Mouse (Mus musculus): ENCODE data around the gene Ralgapa2.

Gene Ralgapa2

GRCm38 (mm10) chr2:146427380-146427779 lies 84.8 kb downstream of the Ralgapa2 start:
- DNase-seq (ENCODE audit: low spot score in 2 of 2): no peak

DNA sequence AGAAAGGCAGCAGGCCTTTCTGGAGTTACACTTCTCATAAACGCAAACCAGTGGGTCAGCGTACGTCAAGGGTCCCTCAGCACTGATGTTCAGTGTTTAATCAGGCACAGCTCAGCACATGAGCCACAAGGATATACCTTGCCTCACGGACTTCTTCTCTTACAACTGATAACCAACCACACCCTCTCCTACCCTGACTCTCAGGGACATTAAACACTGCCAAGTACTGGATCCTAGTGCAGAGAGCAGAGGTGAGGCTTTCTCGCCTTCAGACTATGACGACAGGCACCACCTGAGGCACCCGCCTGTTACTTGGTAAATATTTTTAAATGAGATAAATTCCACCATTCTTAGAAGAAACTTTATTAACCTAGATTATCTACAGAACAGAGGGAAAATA lies 85.8 kb downstream of the Ralgapa2 start:
- no peak for DNase-seq (ENCODE audit: low spot score in 2 of 2)

- no peak for DNase-seq (ENCODE audit: low spot score in 2 of 2)
Observed at GRCm38 (mm10) chr2:146425235-146425634, 86.9 kb downstream of the Ralgapa2 start.

DNA sequence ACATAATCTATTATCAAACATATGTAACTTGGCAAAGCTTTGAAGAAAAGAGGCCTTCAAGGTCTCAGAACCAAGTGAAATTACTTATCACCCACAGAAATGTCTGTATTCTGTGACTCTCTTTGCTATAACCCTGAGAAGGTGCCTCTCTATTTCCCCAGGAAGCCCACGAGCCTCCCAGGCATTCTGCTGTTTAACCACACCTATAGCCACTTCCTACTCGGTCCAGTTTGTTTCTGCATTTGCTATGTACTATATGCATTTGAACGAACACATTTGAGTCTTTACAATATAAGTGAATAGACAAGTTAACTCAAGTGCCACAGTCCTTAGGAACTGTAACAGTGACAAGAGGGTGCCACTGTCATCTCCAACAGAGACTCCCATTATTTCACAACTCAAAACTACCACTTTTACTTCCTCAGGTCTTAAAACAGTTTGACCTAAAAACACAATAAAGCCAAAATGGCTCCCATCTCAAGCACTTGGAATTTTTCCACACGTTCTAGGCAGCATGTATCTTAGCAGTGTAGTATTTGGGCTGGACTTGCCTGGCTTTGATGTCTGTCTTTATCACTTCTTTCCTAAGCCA lies 88.3 kb downstream of the Ralgapa2 start:
- DNase-seq (ENCODE audit: low spot score in 2 of 2): no peak

DNA sequence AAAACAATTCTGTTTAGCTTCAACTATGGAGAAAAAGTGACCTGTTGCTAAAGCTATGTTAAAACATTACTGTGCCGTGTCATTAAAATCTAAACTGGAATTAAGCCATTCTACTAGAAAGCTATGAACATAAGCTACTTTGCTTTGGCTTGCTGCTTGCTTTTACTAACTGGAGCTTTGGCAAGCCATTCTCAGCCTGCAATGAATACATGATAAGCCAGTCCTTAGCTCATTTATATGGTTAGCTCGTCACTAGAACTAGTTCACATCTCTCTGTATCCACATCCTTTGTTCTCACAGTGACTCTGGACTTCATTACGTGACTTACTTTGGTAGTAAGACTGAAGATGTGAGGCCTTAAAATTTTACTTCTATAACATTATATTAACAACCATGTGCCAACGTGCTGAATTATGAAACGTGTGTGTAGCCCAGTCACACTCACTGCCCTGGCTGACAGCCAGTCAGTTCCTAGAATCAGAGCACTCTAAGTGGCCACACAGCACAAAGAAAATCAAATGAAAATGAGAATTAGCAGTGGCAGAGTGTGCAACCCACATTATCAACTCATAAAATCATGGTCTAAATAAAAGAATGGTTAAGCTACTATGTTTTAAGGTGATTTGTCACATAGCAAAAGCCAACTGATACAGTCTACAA lies 89.0 kb downstream of the Ralgapa2 start:
- no peak for DNase-seq (ENCODE audit: low spot score in 2 of 2)

DNA sequence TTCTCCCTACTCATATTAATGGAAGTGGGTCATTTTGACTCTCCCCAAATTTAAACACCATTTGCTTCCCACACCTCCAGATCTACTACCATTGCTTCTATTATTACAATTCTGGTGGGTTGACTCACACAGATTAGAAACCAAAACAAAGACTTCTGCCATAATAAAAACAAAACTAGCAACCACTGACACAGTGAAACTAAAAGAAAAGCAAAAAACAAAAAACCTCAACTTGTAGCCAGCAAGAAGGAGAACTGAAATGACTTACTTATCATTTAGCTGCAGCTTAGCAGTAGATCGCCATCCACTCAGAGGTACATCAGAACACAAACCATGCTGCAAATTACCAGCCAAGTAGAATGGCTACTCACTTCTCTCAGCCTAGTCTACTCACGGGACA lies 95.9 kb downstream of the Ralgapa2 start:
- DNase-seq (ENCODE audit: low spot score in 2 of 2): no peak

DNA sequence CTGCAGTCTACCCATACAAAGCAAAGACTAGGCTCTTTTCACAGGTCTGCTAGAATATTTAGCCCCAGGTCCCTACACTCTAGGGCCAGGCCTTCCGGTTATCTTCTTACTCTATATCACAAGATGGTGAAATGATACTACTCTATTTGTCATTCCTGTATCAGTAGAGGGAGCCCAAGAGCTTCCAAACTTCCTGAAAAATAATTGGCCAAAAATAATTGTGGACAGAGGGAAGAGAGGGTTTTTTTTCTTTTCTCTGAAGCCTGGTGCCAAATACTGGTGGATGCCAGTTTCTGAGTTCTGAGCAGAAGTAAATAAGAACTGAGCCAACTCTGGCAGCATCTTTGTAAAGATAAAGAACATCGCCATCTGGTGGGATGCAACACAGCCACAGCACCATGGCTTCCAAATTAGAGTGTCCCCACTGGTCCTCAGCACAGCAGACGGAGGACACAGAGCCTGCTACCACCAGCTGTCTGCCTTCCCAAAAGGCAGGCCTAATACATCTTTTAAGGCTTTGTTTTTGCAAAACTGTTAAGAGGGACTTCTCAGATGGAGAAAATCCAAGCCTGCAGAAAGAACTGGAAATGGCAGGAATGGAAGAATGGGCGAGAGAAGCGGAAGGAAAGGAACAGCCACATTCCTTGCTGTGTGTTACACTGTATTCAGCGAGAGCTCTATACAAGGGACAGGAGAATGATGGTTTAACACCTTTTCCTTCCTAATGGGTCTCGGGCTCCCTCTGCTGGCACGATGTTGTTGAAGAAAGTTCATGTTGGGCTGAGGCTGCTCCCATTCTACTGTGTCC lies 97.5 kb downstream of the Ralgapa2 start:
- DNase-seq (ENCODE audit: low spot score in 2 of 2): peak; percentile 22 to 59

DNA sequence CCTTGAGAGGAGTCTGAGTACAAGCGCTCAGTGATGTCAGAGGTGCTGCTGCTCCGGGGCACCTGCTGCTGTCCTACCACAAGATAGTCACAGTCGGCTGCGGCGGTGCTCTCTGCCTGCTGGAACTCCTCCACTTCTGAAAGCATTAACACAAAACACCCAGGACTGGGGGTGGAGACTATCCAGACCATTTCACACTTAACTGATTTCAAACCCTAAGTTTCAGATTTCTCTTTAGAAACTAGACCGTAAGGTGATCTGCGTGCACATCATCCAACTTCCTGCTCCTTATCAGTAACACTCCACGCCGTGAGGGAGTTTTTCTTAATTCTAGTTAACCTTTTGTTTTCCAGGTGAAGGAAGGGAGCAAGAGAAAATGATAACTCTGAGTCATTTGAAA lies 99.4 kb downstream of the Ralgapa2 start:
- no peak for DNase-seq (ENCODE audit: low spot score in 2 of 2)

GRCm38 (mm10) chr2:146411904-146412303 lies 100.2 kb downstream of the Ralgapa2 start:
- DNase-seq (ENCODE audit: low spot score in 2 of 2): no peak

- DNase-seq (ENCODE audit: low spot score in 2 of 2): no peak
Observed at GRCm38 (mm10) chr2:146407078-146407477, 105.1 kb downstream of the Ralgapa2 start.

DNA sequence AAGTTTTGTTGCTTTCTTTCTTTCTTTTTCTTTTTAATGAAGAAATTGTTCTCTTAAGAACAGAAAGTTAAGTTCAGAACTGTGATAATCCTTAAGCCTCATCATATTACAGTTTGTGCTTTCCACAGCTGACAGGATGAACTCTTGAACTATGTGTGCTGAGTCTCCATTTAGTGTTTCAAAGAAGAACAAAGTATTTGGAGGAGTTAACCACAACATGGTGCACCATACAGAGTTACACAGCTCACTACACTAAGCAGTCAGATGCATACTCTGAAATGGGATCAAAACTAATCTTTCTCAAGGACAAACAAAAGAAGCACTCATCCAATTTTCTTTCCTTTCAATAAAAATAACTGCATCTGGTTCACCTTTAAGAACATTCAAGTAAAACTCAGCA lies 110.6 kb downstream of the Ralgapa2 start:
- no peak for DNase-seq (ENCODE audit: low spot score in 2 of 2)

GRCm38 (mm10) chr2:146400738-146401137 lies 111.4 kb downstream of the Ralgapa2 start:
- no peak for DNase-seq (ENCODE audit: low spot score in 2 of 2)

GRCm38 (mm10) chr2:146398211-146398865 lies 113.8 kb downstream of the Ralgapa2 start:
- no peak for DNase-seq (ENCODE audit: low spot score in 2 of 2)

DNA sequence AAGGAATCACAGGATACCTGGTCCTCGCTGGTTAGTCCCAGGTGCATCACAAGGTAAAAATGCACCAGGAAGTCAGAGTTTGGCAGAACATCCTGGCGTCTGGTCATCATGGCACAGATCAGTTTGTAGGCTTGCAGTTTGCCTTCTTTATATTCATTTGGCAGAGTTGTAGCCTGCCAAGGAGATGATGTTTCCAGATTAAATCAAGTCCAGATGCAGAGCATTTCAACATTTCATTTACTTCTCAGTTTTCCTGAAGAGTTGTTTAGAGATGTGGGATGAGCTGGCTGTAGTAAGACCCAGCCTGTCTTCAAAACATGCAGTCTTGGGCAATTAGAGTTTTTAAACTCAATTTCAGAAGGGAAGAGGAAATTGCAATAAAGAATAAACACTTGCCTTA lies 124.9 kb downstream of the Ralgapa2 start:
- DNase-seq (ENCODE audit: low spot score in 2 of 2): no peak

DNA sequence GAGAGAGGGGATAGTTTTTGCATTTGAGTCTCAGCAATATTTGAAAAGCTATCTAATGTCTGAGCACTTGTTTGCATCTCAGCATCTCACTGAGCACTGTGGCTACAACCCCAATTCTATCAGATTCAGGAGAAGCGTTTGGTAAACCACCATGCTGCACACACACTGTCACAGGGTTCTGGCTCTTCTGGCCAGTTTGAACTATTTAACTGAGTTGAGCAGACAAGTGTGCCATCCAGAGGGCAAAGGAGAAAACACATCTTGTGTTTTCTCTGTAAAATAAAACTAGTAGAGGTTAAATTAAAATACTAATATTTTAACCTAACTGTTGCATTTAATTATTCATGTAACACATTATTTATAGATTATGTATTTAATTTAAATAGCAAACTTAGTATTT lies 127.6 kb downstream of the Ralgapa2 start:
- DNase-seq (ENCODE audit: low spot score in 2 of 2): no peak

GRCm38 (mm10) chr2:146376293-146376692 lies 135.9 kb downstream of the Ralgapa2 start:
- no peak for DNase-seq (ENCODE audit: low spot score in 2 of 2)

DNA sequence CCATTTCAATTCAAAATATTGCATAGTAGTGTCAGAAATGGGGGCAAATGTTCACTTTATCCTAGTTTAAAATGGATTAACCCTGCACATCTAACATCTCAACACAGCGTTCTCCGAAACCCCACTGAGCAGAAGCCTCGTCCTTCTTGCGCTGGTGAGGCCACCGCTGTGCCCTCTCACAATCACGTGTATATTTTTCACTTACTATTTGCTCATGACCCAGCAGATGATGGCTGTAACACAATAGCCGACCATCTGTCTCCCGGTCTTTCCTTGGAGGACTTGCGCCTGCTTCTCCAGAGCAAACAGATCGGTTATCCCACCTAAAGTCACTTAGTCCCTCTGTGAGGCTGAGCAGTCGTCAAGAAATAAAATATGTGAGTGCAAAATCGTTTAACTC lies 146.0 kb downstream of the Ralgapa2 start:
- no peak for DNase-seq (ENCODE audit: low spot score in 2 of 2)

GRCm38 (mm10) chr2:146365368-146365983 lies 146.7 kb downstream of the Ralgapa2 start:
- no peak for DNase-seq (ENCODE audit: low spot score in 2 of 2)

DNA sequence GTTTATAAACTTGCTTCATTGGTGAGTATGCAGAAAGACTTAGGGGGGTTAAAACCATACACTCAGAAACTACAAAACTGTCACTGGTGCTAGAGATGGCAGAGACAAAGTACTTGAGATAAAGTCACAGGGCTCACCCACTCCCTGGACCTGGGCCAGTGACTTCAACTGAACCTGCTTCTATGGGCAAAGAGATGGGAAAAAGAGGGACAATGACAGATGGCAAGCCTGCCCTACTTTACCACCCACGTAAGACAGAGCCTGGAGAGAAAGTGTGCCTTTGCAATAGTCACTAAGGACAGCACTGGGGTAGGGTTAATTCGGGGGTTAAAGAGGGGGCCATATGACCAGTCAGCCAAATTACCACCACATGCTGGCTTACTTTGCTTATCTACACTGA lies 148.7 kb downstream of the Ralgapa2 start:
- no peak for DNase-seq (ENCODE audit: low spot score in 2 of 2)

- DNase-seq (ENCODE audit: low spot score in 2 of 2): no peak
Observed at GRCm38 (mm10) chr2:146362932-146363331, 149.2 kb downstream of the Ralgapa2 start.

- DNase-seq (ENCODE audit: low spot score in 2 of 2): no peak
Observed at GRCm38 (mm10) chr2:146361969-146362368, 150.2 kb downstream of the Ralgapa2 start.

DNA sequence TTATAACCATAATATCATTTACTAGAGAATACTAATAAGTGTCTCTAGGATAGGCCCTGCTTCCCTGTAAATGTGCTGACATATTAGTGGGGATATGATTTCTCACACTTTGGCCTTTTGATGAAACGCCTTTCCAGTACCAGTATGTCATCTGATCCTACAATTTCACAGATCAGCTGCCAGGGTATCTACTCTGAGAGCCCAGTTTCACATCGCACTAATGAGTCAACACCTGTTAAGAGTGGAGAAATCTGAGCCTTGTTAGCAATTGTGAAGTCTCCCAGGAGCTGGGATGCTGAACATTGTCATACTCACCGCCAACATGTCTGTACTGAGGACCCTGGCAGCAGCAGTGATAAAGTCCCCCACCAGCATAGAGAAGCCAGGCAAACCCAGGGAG lies 151.1 kb downstream of the Ralgapa2 start:
- no peak for DNase-seq (ENCODE audit: low spot score in 2 of 2)
